In genomic region chr4:141271721-141272120, GRCm38 (mm10) we compare ENCODE assay signal across 11 mouse cellular contexts. TPM values are rescaled to one million over a fixed set of nuclear protein-coding genes. Genes with fewer than 3 reads are reported as not detected.
DNase-seq lines count a peak whose midpoint lies in the region; ATAC-seq and TF ChIP-seq lines count a peak whose summit lies in the region.
"Had no signal": no experiment of that assay in that cellular context is flagged by ENCODE, and none has a peak within 500 bp of the region (broad histone marks: within the 10 kb centered on the region; RNA-seq: fewer than 3 reads in every experiment).

No protein-coding gene starts in this region.

- no peak for TF ChIP-seq POLR2A in cerebellum, adult 2 months (IDR thresholded peaks at IDR 0.05; ENCODE audit: borderline replicate concordance, insufficient read depth, low read length)

- peaks cover 26% of the 10 kb centered on the region for H3K27me3 ChIP-seq in liver, embryonic 13.5 days
- peaks cover 48% of the 10 kb centered on the region for H3K27me3 ChIP-seq in liver, embryonic 12.5 days (replicated peaks)
- H3K27me3 ChIP-seq in intestine, postnatal 0 days (replicated peaks; ENCODE audit: control insufficient read depth, insufficient read depth, low read length), result no peaks in the 10 kb centered on the region
- no peaks in the 10 kb centered on the region for H3K27me3 ChIP-seq in stomach, embryonic 16.5 days (ENCODE audit: control insufficient read depth, insufficient read depth, low read length)
- no peaks in the 10 kb centered on the region for H3K27me3 ChIP-seq in cerebellum, adult 2 months (ENCODE audit: control insufficient read depth, insufficient read depth, low read length)

- 26% methylated on average over 6 of the region's 6 CpGs for WGBS in liver, embryonic 13.5 days (ENCODE audit: insufficient replicate concordance)
- 30% methylated on average over 6 of the region's 6 CpGs for WGBS in liver, embryonic 12.5 days (ENCODE audit: insufficient replicate concordance)
- 50% methylated on average over 6 of the region's 6 CpGs for WGBS in intestine, postnatal 0 days
- 58% methylated on average over 6 of the region's 6 CpGs for WGBS in stomach, embryonic 16.5 days
- 86% methylated on average over 6 of the region's 6 CpGs for WGBS in cerebellum, adult 2 months

- H3K4me2 ChIP-seq in liver, embryonic 13.5 days, result no peak overlapping the region
- no peak overlapping the region for H3K4me2 ChIP-seq in liver, embryonic 12.5 days
- no peak overlapping the region for H3K4me2 ChIP-seq in intestine, postnatal 0 days (replicated peaks; ENCODE audit: low read depth)
- no peak overlapping the region for H3K4me2 ChIP-seq in stomach, embryonic 16.5 days (ENCODE audit: low read depth, low read length)

- H3K4me1 ChIP-seq in liver, embryonic 13.5 days (replicated peaks), result 0 out of 2 replicates have a peak, but pooled peaks cover 9% of the 10 kb centered on the region
- peaks cover 10% of the 10 kb centered on the region; the same call in 1 of the 2 replicates for H3K4me1 ChIP-seq in liver, embryonic 12.5 days
- no peaks in the 10 kb centered on the region for H3K4me1 ChIP-seq in intestine, postnatal 0 days (replicated peaks; ENCODE audit: control insufficient read depth, insufficient read depth, low read length)
- H3K4me1 ChIP-seq in stomach, embryonic 16.5 days (ENCODE audit: control insufficient read depth, insufficient read depth, low read length), result peaks cover 27% of the 10 kb centered on the region
- H3K4me1 ChIP-seq in cerebellum, adult 2 months (ENCODE audit: control insufficient read depth, insufficient read depth, low read length), result no peaks in the 10 kb centered on the region

- TF ChIP-seq CTCF in intestine, postnatal 0 days (IDR thresholded peaks at IDR 0.05; ENCODE audit: low read depth), result no peak
- no peak for TF ChIP-seq CTCF in cerebellum, adult 2 months (IDR thresholded peaks at IDR 0.05; ENCODE audit: borderline replicate concordance, insufficient read depth, low read depth, low read length)

- DNase-seq in liver, embryonic 13.5 days, result no peak
- DNase-seq in lung, postnatal 10 days, result peak; percentile 56
- DNase-seq in cerebellum, adult 2 months, result no peak
- no peak for DNase-seq in neural tube, embryonic 10.5 days (ENCODE audit: extremely low spot score, low spot score)
- DNase-seq: cerebellum, adult 8-10 months; kidney, adult 8-10 months; thymus, adult 2 months had no signal

- no peaks in the 10 kb centered on the region for H3K36me3 ChIP-seq in liver, embryonic 13.5 days
- H3K36me3 ChIP-seq in liver, embryonic 12.5 days, result no peaks in the 10 kb centered on the region
- H3K36me3 ChIP-seq in intestine, postnatal 0 days (ENCODE audit: control insufficient read depth, insufficient read depth), result no peaks in the 10 kb centered on the region
- H3K36me3 ChIP-seq in stomach, embryonic 16.5 days (ENCODE audit: control insufficient read depth, insufficient read depth, low read length), result no peaks in the 10 kb centered on the region

- no peak overlapping the region for H3K9ac ChIP-seq in liver, embryonic 13.5 days
- H3K9ac ChIP-seq in liver, embryonic 12.5 days, result no peak overlapping the region
- no peak overlapping the region for H3K9ac ChIP-seq in intestine, postnatal 0 days (ENCODE audit: low read depth, low read length)
- H3K9ac ChIP-seq in stomach, embryonic 16.5 days (ENCODE audit: low read length), result no peak overlapping the region

- H3K27ac ChIP-seq in liver, embryonic 13.5 days, result no peak overlapping the region
- H3K27ac ChIP-seq in liver, embryonic 12.5 days, result no peak overlapping the region
- H3K27ac ChIP-seq in intestine, postnatal 0 days (ENCODE audit: low read depth, low read length), result 0 out of 2 replicates have a peak overlapping the region, but pooled peaks have one; percentile 46
- peak overlapping the region; percentile 66; the same call in 1 of the 2 replicates for H3K27ac ChIP-seq in stomach, embryonic 16.5 days (ENCODE audit: low read length)
- no peak overlapping the region for H3K27ac ChIP-seq in cerebellum, adult 2 months (ENCODE audit: insufficient read depth, low read length)

- 0 out of 2 replicates have a peak, but pooled peaks have one; percentile 18 for ATAC-seq in liver, embryonic 13.5 days (ENCODE audit: low read depth)
- no peak for ATAC-seq in liver, embryonic 12.5 days
- ATAC-seq in intestine, postnatal 0 days, result peak; percentile 6
- peak; percentile 21; the same call in 1 of the 2 replicates for ATAC-seq in stomach, embryonic 16.5 days (ENCODE audit: insufficient read depth, low FRiP score)
- ATAC-seq: activated CD4-positive, CD25-positive, alpha-beta regulatory T cell, adult 4 months had no signal

- 0 out of 2 replicates have a peak, but pooled peaks cover 4% of the 10 kb centered on the region for H3K9me3 ChIP-seq in liver, embryonic 13.5 days (replicated peaks)
- no peaks in the 10 kb centered on the region for H3K9me3 ChIP-seq in liver, embryonic 12.5 days (replicated peaks)
- H3K9me3 ChIP-seq in intestine, postnatal 0 days (ENCODE audit: control insufficient read depth), result no peaks in the 10 kb centered on the region
- H3K9me3 ChIP-seq in stomach, embryonic 16.5 days (replicated peaks; ENCODE audit: control insufficient read depth, low read length), result no peaks in the 10 kb centered on the region

- no peak overlapping the region for H3K4me3 ChIP-seq in liver, embryonic 13.5 days (replicated peaks)
- H3K4me3 ChIP-seq in liver, embryonic 12.5 days, result no peak overlapping the region
- no peak overlapping the region for H3K4me3 ChIP-seq in intestine, postnatal 0 days (ENCODE audit: low read depth, low read length)
- no peak overlapping the region for H3K4me3 ChIP-seq in stomach, embryonic 16.5 days (replicated peaks; ENCODE audit: low read length)
- no peak overlapping the region for H3K4me3 ChIP-seq in cerebellum, adult 2 months (replicated peaks; ENCODE audit: insufficient read depth, low read depth, low read length)

RNA-seq across cellular contexts. Expression of gene Epha2, which starts 29.3 kb away (rescaled TPM):
- 0.86 and 1.0 TPM in 2 replicates for polyA plus RNA-seq in liver, embryonic 13.5 days (2015; fragmentation: Nextera tagmentation; extraction: Ambion mirVana)
- 2.1 TPM in 2 replicates for polyA plus RNA-seq in liver, embryonic 12.5 days (2016; fragmentation: Nextera tagmentation; extraction: Ambion mirVana)
- 5.6 and 6.6 TPM in 2 replicates for polyA plus RNA-seq in intestine, postnatal 0 days (2015; fragmentation: Nextera tagmentation; extraction: Ambion mirVana)
- polyA plus RNA-seq in stomach, embryonic 16.5 days (2015; fragmentation: Nextera tagmentation; extraction: Ambion mirVana), result 9.5 and 12.1 TPM in 2 replicates
- polyA plus RNA-seq in cerebellum, adult 2 months (2012; rRNA removed), result 1.9 and 2.0 TPM in 2 replicates
- polyA plus RNA-seq: activated CD4-positive, CD25-positive, alpha-beta regulatory T cell, adult 4 months had no signal

RNA-seq across cellular contexts. Expression of gene Arhgef19, which starts 32.4 kb away (rescaled TPM):
- 1.0 and 1.1 TPM in 2 replicates for polyA plus RNA-seq in liver, embryonic 13.5 days (2015; fragmentation: Nextera tagmentation; extraction: Ambion mirVana)
- polyA plus RNA-seq in liver, embryonic 12.5 days (2016; fragmentation: Nextera tagmentation; extraction: Ambion mirVana), result 1.9 and 2.4 TPM in 2 replicates
- polyA plus RNA-seq in intestine, postnatal 0 days (2015; fragmentation: Nextera tagmentation; extraction: Ambion mirVana), result 4.5 and 6.3 TPM in 2 replicates
- 16.1 and 18.9 TPM in 2 replicates for polyA plus RNA-seq in stomach, embryonic 16.5 days (2015; fragmentation: Nextera tagmentation; extraction: Ambion mirVana)
- 14.0 and 15.0 TPM in 2 replicates for polyA plus RNA-seq in cerebellum, adult 2 months (2012; rRNA removed)
- polyA plus RNA-seq: activated CD4-positive, CD25-positive, alpha-beta regulatory T cell, adult 4 months had no signal

RNA-seq across cellular contexts. Expression of gene Rsg1, which starts 58.0 kb away (rescaled TPM):
- 2.1 and 2.2 TPM in 2 replicates for polyA plus RNA-seq in liver, embryonic 13.5 days (2015; fragmentation: Nextera tagmentation; extraction: Ambion mirVana)
- 3.3 and 3.5 TPM in 2 replicates for polyA plus RNA-seq in liver, embryonic 12.5 days (2016; fragmentation: Nextera tagmentation; extraction: Ambion mirVana)
- polyA plus RNA-seq in intestine, postnatal 0 days (2015; fragmentation: Nextera tagmentation; extraction: Ambion mirVana), result 0.97 and 0.98 TPM in 2 replicates
- 5.5 and 5.6 TPM in 2 replicates for polyA plus RNA-seq in stomach, embryonic 16.5 days (2015; fragmentation: Nextera tagmentation; extraction: Ambion mirVana)
- polyA plus RNA-seq in cerebellum, adult 2 months (2012; rRNA removed), result 4.7 and 6.8 TPM in 2 replicates

Comparison
In these comparisons a context has a peak if more than half of its experiments do, and no peak if none do; other contexts are left out.
1. H3K27ac ChIP-seq: peak in intestine, postnatal 0 days (single experiment) and stomach, embryonic 16.5 days (single experiment); none in liver, embryonic 13.5 days (single experiment), liver, embryonic 12.5 days (single experiment) and cerebellum, adult 2 months (single experiment).